Mouse (Mus musculus): ENCODE results near the gene Aicda. TPM values are rescaled to one million over a fixed set of nuclear protein-coding genes. Genes with fewer than 3 reads are reported as not detected.
"Not testable (repeated sequence)": the region's sequence is repeated elsewhere in the genome, so short reads cannot be mapped to it uniquely, and the experiment has no call there.

The Aicda gene
- polyA plus RNA-seq, 1 experiment from 2014 or later = not detected

DNA sequence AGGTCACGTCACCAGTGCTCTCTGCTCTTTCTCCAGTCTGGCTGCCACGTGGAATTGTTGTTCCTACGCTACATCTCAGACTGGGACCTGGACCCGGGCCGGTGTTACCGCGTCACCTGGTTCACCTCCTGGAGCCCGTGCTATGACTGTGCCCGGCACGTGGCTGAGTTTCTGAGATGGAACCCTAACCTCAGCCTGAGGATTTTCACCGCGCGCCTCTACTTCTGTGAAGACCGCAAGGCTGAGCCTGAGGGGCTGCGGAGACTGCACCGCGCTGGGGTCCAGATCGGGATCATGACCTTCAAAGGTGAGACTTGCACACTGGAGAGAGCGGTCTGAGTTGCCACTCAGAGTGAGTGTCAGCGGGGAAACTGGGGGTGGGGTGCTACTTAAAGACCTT lies 7.4 kb downstream of the Aicda start:
- DNase-seq (ENCODE audit: extremely low spot score, low spot score) = no peak
- WGBS = 87% methylated on average over 20 of the region's 20 CpGs
- peaks cover 23% of the 10 kb centered on the region for H3K4me1 ChIP-seq
- H3K9me3 ChIP-seq = no peaks in the 10 kb centered on the region
- no peak overlapping the region for H3K4me3 ChIP-seq
- no peaks in the 10 kb centered on the region for H3K36me3 ChIP-seq (replicated peaks)
- no peak overlapping the region for H3K27ac ChIP-seq
- peaks cover 26% of the 10 kb centered on the region for H3K27me3 ChIP-seq (ENCODE audit: poor library complexity, severe bottlenecking)

DNA sequence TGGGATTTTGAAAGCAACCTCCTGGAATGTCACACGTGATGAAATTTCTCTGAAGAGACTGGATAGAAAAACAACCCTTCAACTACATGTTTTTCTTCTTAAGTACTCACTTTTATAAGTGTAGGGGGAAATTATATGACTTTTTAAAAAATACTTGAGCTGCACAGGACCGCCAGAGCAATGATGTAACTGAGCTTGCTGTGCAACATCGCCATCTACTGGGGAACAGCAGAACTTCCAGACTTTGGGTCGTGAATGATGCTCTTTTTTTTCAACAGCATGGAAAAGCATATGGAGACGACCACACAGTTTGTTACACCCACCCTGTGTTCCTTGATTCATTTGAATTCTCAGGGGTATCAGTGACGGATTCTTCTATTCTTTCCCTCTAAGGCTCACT lies 8.9 kb downstream of the Aicda start:
- Histone ChIP-seq H3K4me1 (peaks cover 23% of the 10 kb centered on the region), H3K27me3 (ENCODE audit: poor library complexity, severe bottlenecking) (peaks cover 23% of the 10 kb centered on the region), H3K4me3 (no peak overlapping the region), H3K9me3 (no peaks in the 10 kb centered on the region), H3K27ac (no peak overlapping the region), H3K36me3 (replicated peaks) (no peaks in the 10 kb centered on the region)
- DNase-seq (ENCODE audit: extremely low spot score, low spot score) = peak; percentile 65
- whole genome bisulfite sequencing = 6% methylated on average over 6 of the region's 6 CpGs

DNA sequence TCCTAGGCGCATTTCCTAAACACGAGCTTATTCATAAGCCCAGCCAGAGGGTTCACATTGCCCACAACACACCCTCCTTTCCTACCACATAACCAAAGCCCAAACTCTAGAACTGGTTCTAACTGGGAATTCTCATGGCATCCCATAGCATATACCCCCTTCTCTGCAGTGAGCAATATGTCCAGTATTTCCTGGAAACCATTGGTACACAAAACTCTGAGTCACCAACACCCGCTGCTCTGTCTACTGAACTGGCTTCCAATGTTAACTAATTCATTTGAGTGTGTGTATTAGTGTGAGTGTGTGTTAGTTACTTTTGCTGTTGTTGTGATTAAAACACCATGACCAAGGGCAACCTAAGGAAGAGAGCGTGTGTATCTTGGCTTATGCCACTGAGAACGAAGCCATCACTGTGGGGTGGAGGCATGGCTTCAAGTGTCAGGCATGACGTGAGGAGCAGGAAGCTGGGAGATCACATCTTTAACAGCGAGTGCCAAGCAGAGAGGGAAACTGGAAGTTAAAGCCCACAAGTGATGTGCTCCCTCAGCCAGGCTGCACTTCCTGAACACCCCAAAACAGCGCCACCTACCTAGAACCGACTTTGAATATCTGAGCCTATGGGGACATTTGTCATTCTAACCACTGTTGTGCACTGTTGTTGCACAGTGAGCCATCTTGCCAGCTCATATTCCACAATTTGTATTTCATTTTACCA lies 11.6 kb downstream of the Aicda start:
- Histone ChIP-seq H3K9me3 (no peaks in the 10 kb centered on the region), H3K4me1 (peaks cover 17% of the 10 kb centered on the region), H3K36me3 (replicated peaks) (no peaks in the 10 kb centered on the region), H3K27me3 (ENCODE audit: poor library complexity, severe bottlenecking) (peaks cover 23% of the 10 kb centered on the region), H3K4me3 (no peak overlapping the region), H3K27ac (no peak overlapping the region)
- 90% methylated on average over 9 of the region's 9 CpGs for WGBS
- no peak for DNase-seq (ENCODE audit: extremely low spot score, low spot score)

DNA sequence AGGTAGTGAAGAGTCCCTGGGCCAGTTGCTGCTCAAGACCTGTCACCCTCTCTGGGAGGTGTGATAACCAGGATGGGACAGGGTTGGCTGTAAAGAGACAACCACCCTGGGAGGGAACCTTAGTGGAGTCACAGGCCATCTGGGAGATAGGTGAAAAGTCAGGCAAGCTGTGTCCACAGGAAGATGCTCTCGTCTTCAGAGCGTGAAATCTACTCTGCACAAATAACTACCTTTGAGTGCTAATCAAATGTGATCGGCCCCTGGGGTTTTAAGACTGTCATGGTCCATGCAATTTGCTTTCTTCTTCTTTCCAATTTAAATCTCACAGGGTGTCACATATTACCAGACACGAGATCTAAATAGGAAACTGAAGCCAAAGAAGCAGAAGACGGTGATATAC lies 15.5 kb downstream of the Aicda start:
- DNase-seq (ENCODE audit: extremely low spot score, low spot score) = no peak
- no peaks in the 10 kb centered on the region for H3K9me3 ChIP-seq

DNA sequence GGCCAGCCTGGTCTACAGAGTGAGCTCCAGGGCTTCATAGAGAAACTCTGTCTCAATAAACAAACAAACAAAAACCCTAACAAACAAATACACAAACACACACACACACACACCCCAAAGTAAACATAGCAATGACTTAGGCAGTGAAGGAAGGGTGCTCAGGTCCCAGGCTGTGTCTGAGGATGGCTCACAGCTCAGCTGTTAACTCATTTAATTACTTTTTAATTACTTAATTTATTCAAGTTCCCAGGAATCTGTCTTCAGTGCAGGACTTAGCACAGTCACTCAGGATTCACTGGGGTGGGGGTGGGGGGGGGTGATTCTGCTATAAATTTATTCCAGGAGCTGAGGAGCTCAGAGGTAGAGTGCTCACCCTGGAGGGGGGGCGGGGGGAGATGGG lies 16.2 kb downstream of the Aicda start:
- 78% methylated on average over 1 of the region's 1 CpGs for WGBS

More for the DNA sequence above, 15.5 kb downstream of the Aicda start:
- Histone ChIP-seq H3K4me1 (peaks cover 3% of the 10 kb centered on the region; the same call in 1 of the 2 replicates), H3K27me3 (ENCODE audit: poor library complexity, severe bottlenecking) (0 out of 2 replicates have a peak, but pooled peaks cover 3% of the 10 kb centered on the region), H3K27ac (no peak overlapping the region), H3K36me3 (replicated peaks) (no peaks in the 10 kb centered on the region), H3K4me3 (no peak overlapping the region)
- WGBS = 75% methylated on average over 5 of the region's 5 CpGs

DNA sequence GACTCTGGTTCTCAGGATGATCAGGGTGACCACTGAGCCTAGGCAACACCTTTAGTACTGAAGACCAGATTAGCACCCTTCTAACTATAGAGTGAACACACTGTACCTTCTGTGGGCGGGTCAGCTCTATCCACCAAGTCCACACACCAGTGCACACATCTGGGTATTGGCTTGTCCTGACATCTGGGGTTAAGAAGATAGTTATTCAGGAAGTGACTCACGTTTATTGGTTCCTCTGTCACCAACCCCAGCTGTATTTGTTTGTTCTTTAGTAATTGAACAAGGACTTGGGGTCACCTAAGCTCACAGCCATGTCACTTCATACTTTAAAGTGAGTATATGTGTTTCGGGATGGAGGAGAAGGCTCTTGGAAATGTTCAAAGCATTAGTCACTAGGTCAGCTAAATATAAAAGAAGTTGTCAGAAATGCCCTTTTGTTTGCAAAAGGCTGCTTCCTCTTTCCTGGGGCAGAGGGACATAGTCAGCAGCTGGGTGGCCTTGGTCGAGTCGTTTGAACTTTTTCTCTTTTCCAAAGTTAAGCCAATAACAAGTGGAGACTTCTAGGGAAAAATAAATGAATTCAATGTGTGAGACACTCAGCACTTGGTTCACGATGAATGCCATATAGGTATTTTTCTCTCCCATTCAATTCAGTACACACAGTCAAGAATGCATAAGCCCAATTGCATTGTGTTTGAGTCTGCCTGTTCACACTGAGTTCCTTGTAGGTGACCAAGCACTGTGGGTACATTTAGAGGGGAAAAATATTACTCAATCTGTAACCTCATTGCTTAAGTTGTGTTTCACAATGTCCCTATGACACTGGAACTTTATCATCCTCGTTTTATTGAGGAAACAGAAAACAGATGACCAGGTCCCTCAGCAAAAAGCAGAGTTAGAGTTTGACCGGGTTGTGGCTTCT lies 17.4 kb downstream of the Aicda start:
- no peak for DNase-seq (ENCODE audit: extremely low spot score, low spot score)
- H3K36me3 ChIP-seq (replicated peaks) = no peaks in the 10 kb centered on the region
- no peak overlapping the region for H3K4me3 ChIP-seq
- no peaks in the 10 kb centered on the region for H3K9me3 ChIP-seq
- H3K4me1 ChIP-seq = peaks cover 3% of the 10 kb centered on the region; the same call in 1 of the 2 replicates
- WGBS = 72% methylated on average over 8 of the region's 8 CpGs
- H3K27me3 ChIP-seq (ENCODE audit: poor library complexity, severe bottlenecking) = 0 out of 2 replicates have a peak, but pooled peaks cover 3% of the 10 kb centered on the region
- H3K27ac ChIP-seq = no peak overlapping the region

More for the DNA sequence above, 16.2 kb downstream of the Aicda start:
- Histone ChIP-seq H3K27me3 (ENCODE audit: poor library complexity, severe bottlenecking) (0 out of 2 replicates have a peak, but pooled peaks cover 3% of the 10 kb centered on the region), H3K27ac (no peak overlapping the region), H3K4me1 (peaks cover 3% of the 10 kb centered on the region; the same call in 1 of the 2 replicates), H3K9me3 (no peaks in the 10 kb centered on the region), H3K36me3 (replicated peaks) (no peaks in the 10 kb centered on the region), H3K4me3 (no peak overlapping the region)
- no peak for DNase-seq (ENCODE audit: extremely low spot score, low spot score)

DNA sequence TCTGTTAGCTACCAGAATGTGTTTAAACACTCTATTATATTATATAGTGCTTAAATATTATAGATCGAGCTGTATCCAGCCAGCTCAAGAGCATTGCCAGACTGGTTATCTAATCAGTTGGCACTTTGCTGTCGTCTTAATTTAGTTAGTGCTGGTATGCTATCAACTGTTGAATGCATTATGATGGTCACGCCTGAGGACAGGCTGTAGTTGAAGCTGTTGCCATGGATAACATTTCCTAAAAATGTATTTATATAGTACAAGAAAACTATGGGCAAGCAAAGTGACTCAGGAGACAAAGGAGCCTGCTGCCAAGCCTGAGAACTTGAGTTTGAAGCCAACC lies 18.0 kb downstream of the Aicda start:
- Histone ChIP-seq H3K9me3 (no peaks in the 10 kb centered on the region), H3K4me1 (peaks cover 3% of the 10 kb centered on the region; the same call in 1 of the 2 replicates), H3K36me3 (replicated peaks) (no peaks in the 10 kb centered on the region), H3K27ac (no peak overlapping the region), H3K4me3 (no peak overlapping the region), H3K27me3 (ENCODE audit: poor library complexity, severe bottlenecking) (0 out of 2 replicates have a peak, but pooled peaks cover 3% of the 10 kb centered on the region)
- WGBS = 84% methylated on average over 3 of the region's 3 CpGs
- no peak for DNase-seq (ENCODE audit: extremely low spot score, low spot score)

DNA sequence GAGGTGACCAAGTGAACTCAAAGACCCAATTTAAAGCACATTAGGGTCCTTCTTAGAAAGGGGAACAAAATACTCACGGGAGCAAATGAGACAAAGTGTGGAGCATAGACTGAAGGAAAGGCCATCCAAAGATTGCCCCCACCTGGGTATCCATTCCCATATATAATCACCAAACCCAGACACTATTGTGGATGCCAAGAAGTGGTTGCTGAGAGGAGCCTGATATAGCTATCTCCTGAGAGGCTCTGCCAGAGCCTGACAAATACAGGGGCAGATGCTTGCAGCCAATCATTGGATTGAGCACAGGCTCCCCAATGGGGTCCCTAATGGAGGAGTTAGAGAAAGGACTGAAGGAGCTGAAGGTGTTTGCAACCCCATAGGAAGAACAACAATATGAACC lies 21.4 kb downstream of the Aicda start:
- not testable (repeated sequence) for H3K9me3 ChIP-seq; DNase-seq (ENCODE audit: extremely low spot score, low spot score); H3K4me1 ChIP-seq; H3K27ac ChIP-seq; H3K4me3 ChIP-seq; H3K36me3 ChIP-seq (replicated peaks); H3K27me3 ChIP-seq (ENCODE audit: poor library complexity, severe bottlenecking)
- 83% methylated on average over 1 of the region's 1 CpGs for WGBS

DNA sequence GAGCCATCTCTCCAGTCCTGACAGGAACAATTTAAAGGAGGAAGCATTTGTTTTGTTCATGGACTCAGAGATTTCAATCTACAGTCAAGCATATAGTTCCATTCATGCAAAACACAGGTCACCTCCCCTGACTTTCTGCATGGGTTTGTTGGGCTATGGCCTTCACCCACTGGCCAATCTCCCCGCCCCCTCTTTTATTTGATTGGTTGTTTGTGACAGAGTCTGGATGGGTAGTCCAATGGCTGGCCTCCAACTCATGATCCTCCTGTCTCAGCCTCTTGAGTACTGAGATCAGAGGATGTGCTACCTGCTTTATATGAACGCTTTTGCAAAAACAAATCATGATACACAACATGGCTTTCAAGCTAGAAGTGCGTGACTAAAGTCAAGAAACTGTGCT lies 23.4 kb downstream of the Aicda start:
- H3K4me1 ChIP-seq = no peaks in the 10 kb centered on the region
- no peaks in the 10 kb centered on the region for H3K36me3 ChIP-seq (replicated peaks)
- H3K9me3 ChIP-seq = no peaks in the 10 kb centered on the region
- no peak for DNase-seq (ENCODE audit: extremely low spot score, low spot score)
- WGBS = 90% methylated on average over 3 of the region's 3 CpGs
- H3K4me3 ChIP-seq = no peak overlapping the region
- no peak overlapping the region for H3K27ac ChIP-seq
- H3K27me3 ChIP-seq (ENCODE audit: poor library complexity, severe bottlenecking) = 0 out of 2 replicates have a peak, but pooled peaks cover 3% of the 10 kb centered on the region

DNA sequence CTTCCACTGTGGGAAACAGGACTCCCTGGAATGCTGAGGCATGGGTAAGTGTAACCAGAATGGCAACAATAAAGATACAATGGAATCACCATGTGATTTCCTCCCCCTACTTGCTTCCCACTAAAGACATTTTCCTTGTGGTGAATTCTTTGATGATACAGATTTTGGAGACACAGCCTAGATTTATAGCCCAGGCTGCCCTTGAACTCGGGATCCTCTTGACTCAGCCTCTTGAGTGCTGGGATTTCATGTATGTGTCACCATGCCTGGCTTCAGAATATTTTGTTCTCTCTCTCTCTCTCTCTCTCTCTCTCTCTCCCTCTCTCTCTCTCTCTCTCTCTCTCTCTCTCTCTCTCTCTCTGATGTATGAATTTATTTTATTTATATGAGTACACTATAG lies 25.5 kb downstream of the Aicda start:
- H3K27me3 ChIP-seq (ENCODE audit: poor library complexity, severe bottlenecking) = no peaks in the 10 kb centered on the region
- 80% methylated on average over 1 of the region's 1 CpGs for WGBS
- H3K4me1 ChIP-seq = no peaks in the 10 kb centered on the region
- H3K36me3 ChIP-seq (replicated peaks) = no peaks in the 10 kb centered on the region
- no peak overlapping the region for H3K4me3 ChIP-seq
- no peaks in the 10 kb centered on the region for H3K9me3 ChIP-seq
- no peak overlapping the region for H3K27ac ChIP-seq
- DNase-seq (ENCODE audit: extremely low spot score, low spot score) = no peak

DNA sequence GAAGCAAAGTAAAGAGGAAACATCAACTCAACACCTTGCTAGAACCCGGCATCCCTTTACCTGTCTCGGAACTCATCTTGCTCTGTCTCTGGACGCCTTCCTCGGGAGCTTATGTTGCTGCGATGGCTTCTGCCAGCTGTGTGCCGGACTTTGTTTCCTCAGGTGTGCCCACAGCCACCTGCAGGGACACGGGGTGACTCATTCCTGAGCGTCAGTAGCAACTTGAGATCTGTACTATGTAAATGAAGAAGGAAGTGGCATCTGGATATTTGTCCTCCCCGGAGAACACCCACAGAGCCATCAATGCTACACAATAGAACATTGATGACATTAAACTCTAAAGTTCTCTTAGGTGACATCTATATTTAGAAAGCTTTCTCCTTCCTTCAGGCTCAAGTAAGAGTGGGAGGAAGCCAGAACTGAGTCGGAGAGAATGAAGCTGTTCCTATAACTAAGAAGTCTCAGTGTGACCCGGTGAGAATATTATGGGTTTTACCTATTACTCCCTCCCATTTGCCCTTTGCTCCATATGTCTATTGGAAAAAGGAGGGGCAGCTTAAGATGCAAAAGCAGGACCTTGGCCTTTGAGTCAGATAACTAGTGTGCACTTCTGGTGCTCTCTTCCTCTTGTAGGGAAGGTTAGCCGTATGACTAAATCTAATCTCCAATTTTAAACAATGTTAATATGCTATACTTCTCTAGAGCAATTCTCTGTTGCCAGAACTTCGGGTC lies 37.6 kb downstream of the Aicda start:
- Histone ChIP-seq H3K27ac (no peak overlapping the region), H3K4me1 (no peaks in the 10 kb centered on the region), H3K9me3 (no peaks in the 10 kb centered on the region), H3K4me3 (no peak overlapping the region), H3K36me3 (replicated peaks) (no peaks in the 10 kb centered on the region), H3K27me3 (ENCODE audit: poor library complexity, severe bottlenecking) (no peaks in the 10 kb centered on the region)
- no peak for DNase-seq (ENCODE audit: extremely low spot score, low spot score)
- WGBS = 90% methylated on average over 13 of the region's 13 CpGs

DNA sequence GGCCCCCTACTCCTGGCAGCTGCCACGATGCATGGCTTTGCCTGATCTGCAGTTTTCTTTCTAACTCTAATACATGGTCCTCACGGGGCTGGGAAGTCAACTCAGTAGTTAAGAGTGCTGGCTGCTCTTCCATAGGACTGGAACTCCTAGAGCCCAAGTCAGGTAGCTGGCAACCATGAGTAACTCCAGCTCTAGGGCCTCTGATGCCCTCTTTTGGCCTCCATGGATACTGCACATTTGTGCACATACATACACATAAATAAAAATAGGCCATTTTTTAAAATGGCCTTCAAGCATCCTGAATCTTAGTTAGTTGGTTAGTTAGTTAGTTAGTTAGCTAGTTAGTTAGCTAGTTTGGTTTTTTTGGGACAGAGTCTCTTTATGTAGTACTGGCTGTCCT lies 39.3 kb downstream of the Aicda start:
- Histone ChIP-seq H3K27ac (no peak overlapping the region), H3K4me1 (no peaks in the 10 kb centered on the region), H3K9me3 (no peaks in the 10 kb centered on the region), H3K36me3 (replicated peaks) (no peaks in the 10 kb centered on the region), H3K27me3 (ENCODE audit: poor library complexity, severe bottlenecking) (no peaks in the 10 kb centered on the region), H3K4me3 (no peak overlapping the region)
- no peak for DNase-seq (ENCODE audit: extremely low spot score, low spot score)
- 88% methylated on average over 2 of the region's 2 CpGs for WGBS
